Mouse (Mus musculus) limb, embryonic 15.5 days (tissue): ENCODE data around the gene Fam83e. TPM values are rescaled to one million over a fixed set of nuclear protein-coding genes. Genes with fewer than 3 reads are reported as not detected.

Experiments
- ATAC-seq: fragments of 200-750 bp; cut with Nextera tagmentation; 2 replicates; pipeline ENCODE4 v1.8.0; 2017; ENCODE audit warnings: low read depth, moderate TSS enrichment; ENCODE audit not compliant: insufficient number of reproducible peaks, low FRiP score, low TSS enrichment
- H3K27ac ChIP-seq: fragments of 300-500 bp; sonication (generic); 2 replicates; pipeline ENCODE4 v1.5.1; 2015; ENCODE audit warnings: moderate library complexity, mild to moderate bottlenecking, inconsistent platforms
- H3K27me3 ChIP-seq: fragments of 300-500 bp; sonication (generic); 2 replicates; pipeline ENCODE4 v1.6.1; 2015; ENCODE audit warnings: inconsistent platforms
- H3K36me3 ChIP-seq: fragments of 300-500 bp; sonication (generic); 2 replicates; pipeline ENCODE4 v1.6.1; 2015; ENCODE audit warnings: inconsistent platforms
- H3K4me1 ChIP-seq: fragments of 300-500 bp; sonication (generic); 2 replicates; pipeline ENCODE4 v1.6.1; 2015; ENCODE audit warnings: inconsistent platforms
- H3K4me2 ChIP-seq: fragments of 300-500 bp; sonication (generic); 2 replicates; pipeline ENCODE4 v1.6.1; 2015; ENCODE audit warnings: mild to moderate bottlenecking, inconsistent platforms
- H3K4me3 ChIP-seq: fragments of 300-500 bp; sonication (generic); 2 replicates; pipeline ENCODE4 v1.5.1; 2015; ENCODE audit warnings: mild to moderate bottlenecking, inconsistent platforms
- H3K9ac ChIP-seq: fragments of 300-500 bp; sonication (generic); 2 replicates; pipeline ENCODE4 v1.6.1; 2015; ENCODE audit warnings: inconsistent platforms
- H3K9me3 ChIP-seq: fragments of 300-500 bp; sonication (generic); 2 replicates; pipeline ENCODE4 v1.6.1; 2016; ENCODE audit warnings: inconsistent platforms
- WGBS: fragments of 180-500 bp; shearing (Covaris S2); methylation state at CpG from one replicate; pipeline ENCODE4 v1.1.7; 2015; 5-methylcytosine and 5-hydroxymethylcytosine counted together
- polyA plus RNA-seq: library from polyadenylated mRNA; unstranded; fragments of >200 nt; fragmentation: Nextera tagmentation; extraction: Ambion mirVana; gene quantifications from 2 replicates; pipeline ENCODE4 v1.2.1, GENCODE M21; 2015

The Fam83e gene
- polyA plus RNA-seq, 1 experiment from 2014 or later = 0.78 TPM

- no peak for ATAC-seq
- H3K9ac ChIP-seq = no peak overlapping the region
These were observed 17.4 kb upstream of the Fam83e start for GRCm38 (mm10) chr7:45703521-45704033.

GRCm38 (mm10) chr7:45704046-45704559, 16.9 kb upstream of the Fam83e start:
- Histone ChIP-seq H3K27ac (peak overlapping the region; percentile 85), H3K27me3 (peaks cover 16% of the 10 kb centered on the region), H3K36me3 (no peaks in the 10 kb centered on the region), H3K4me2 (peak overlapping the region; percentile 98), H3K4me1 (peaks cover 71% of the 10 kb centered on the region), H3K9ac (no peak overlapping the region), H3K9me3 (no peaks in the 10 kb centered on the region), H3K4me3 (peak overlapping the region; percentile 63)
- under 1% methylated on average over 13 of the region's 13 CpGs for whole genome bisulfite sequencing
- peak; percentile 30; the same call in 1 of the 2 replicates for ATAC-seq

More at GRCm38 (mm10) chr7:45703521-45704033, 17.4 kb upstream of the Fam83e start:
- Histone ChIP-seq H3K4me3 (peak overlapping the region; percentile 63), H3K9me3 (no peaks in the 10 kb centered on the region), H3K36me3 (no peaks in the 10 kb centered on the region), H3K4me2 (peak overlapping the region; percentile 98), H3K27me3 (peaks cover 21% of the 10 kb centered on the region), H3K27ac (peak overlapping the region; percentile 85), H3K4me1 (peaks cover 66% of the 10 kb centered on the region)
- 38% methylated on average over 12 of the region's 12 CpGs for WGBS

- Histone ChIP-seq H3K9ac (peak within 1 kb of the TSS; percentile 75), H3K36me3 (peaks cover 7% of the 10 kb centered on the region), H3K9me3 (no peaks in the 10 kb centered on the region), H3K27ac (peak within 1 kb of the TSS; percentile 91), H3K27me3 (peaks cover 8% of the 10 kb centered on the region), H3K4me2 (peak within 1 kb of the TSS; percentile 98), H3K4me1 (peaks cover 63% of the 10 kb centered on the region), H3K4me3 (peak within 1 kb of the TSS; percentile 63)
- under 1% methylated on average over 36 of the region's 36 CpGs for WGBS
- peak; percentile 93 for ATAC-seq
These were observed 16.1 kb upstream of the Fam83e start, which contains the start of gene Dbp for GRCm38 (mm10) chr7:45704730-45705442. Gene Dbp, plus strand, starts transcription at chr7:45705088.

GRCm38 (mm10) chr7:45705443-45705864, 15.6 kb upstream of the Fam83e start:
- Histone ChIP-seq H3K27ac (peak overlapping the region; percentile 91), H3K36me3 (peaks cover 12% of the 10 kb centered on the region), H3K9ac (peak overlapping the region; percentile 75; the same call in 1 of the 2 replicates), H3K27me3 (peaks cover 2% of the 10 kb centered on the region), H3K9me3 (no peaks in the 10 kb centered on the region), H3K4me1 (peaks cover 58% of the 10 kb centered on the region), H3K4me2 (peak overlapping the region; percentile 98), H3K4me3 (peak overlapping the region; percentile 63)
- WGBS = 0% methylated on average over 21 of the region's 21 CpGs
- ATAC-seq = no peak

- Histone ChIP-seq H3K4me1 (peaks cover 55% of the 10 kb centered on the region), H3K4me3 (peak overlapping the region; percentile 63), H3K36me3 (peaks cover 16% of the 10 kb centered on the region), H3K27me3 (no peaks in the 10 kb centered on the region), H3K9me3 (no peaks in the 10 kb centered on the region), H3K4me2 (peak overlapping the region; percentile 98), H3K27ac (peak overlapping the region; percentile 91), H3K9ac (peak overlapping the region; percentile 75)
- ATAC-seq = no peak
- WGBS = 3% methylated on average over 7 of the region's 7 CpGs
These were observed 15.1 kb upstream of the Fam83e start for GRCm38 (mm10) chr7:45705873-45706281.

- peaks cover 48% of the 10 kb centered on the region for H3K4me1 ChIP-seq
- ATAC-seq = no peak
- H3K4me2 ChIP-seq = peak overlapping the region; percentile 98
- peak overlapping the region; percentile 75 for H3K9ac ChIP-seq
- H3K27ac ChIP-seq = peak overlapping the region; percentile 91
- no peaks in the 10 kb centered on the region for H3K9me3 ChIP-seq
- H3K4me3 ChIP-seq = peak overlapping the region; percentile 63
- H3K36me3 ChIP-seq = peaks cover 25% of the 10 kb centered on the region
- 1% methylated on average over 39 of the region's 45 CpGs for WGBS
- no peaks in the 10 kb centered on the region for H3K27me3 ChIP-seq
These were observed 14.2 kb upstream of the Fam83e start for GRCm38 (mm10) chr7:45706721-45707241.

GRCm38 (mm10) chr7:45707375-45707967, 13.5 kb upstream of the Fam83e start:
- Histone ChIP-seq H3K4me1 (peaks cover 51% of the 10 kb centered on the region), H3K9ac (no peak overlapping the region), H3K36me3 (peaks cover 32% of the 10 kb centered on the region), H3K27ac (peak overlapping the region; percentile 91), H3K4me3 (peak overlapping the region; percentile 63), H3K9me3 (no peaks in the 10 kb centered on the region), H3K4me2 (peak overlapping the region; percentile 98), H3K27me3 (no peaks in the 10 kb centered on the region)
- under 1% methylated on average over 27 of the region's 27 CpGs for WGBS
- ATAC-seq = no peak

GRCm38 (mm10) chr7:45708221-45708761, 12.7 kb upstream of the Fam83e start:
- Histone ChIP-seq H3K9me3 (no peaks in the 10 kb centered on the region), H3K36me3 (peaks cover 40% of the 10 kb centered on the region), H3K4me2 (peak overlapping the region; percentile 98), H3K27ac (peak overlapping the region; percentile 91; the same call in 1 of the 2 replicates), H3K4me3 (peak overlapping the region; percentile 63; the same call in 1 of the 2 replicates), H3K9ac (no peak overlapping the region), H3K27me3 (no peaks in the 10 kb centered on the region), H3K4me1 (peaks cover 56% of the 10 kb centered on the region)
- no peak for ATAC-seq
- WGBS = 24% methylated on average over 13 of the region's 13 CpGs

- H3K36me3 ChIP-seq = peaks cover 45% of the 10 kb centered on the region
- H3K9me3 ChIP-seq = no peaks in the 10 kb centered on the region
- H3K27me3 ChIP-seq = no peaks in the 10 kb centered on the region
- no peak for ATAC-seq
- 54% methylated on average over 6 of the region's 6 CpGs for WGBS
- no peak overlapping the region for H3K9ac ChIP-seq
- no peak overlapping the region for H3K4me2 ChIP-seq
- peaks cover 55% of the 10 kb centered on the region for H3K4me1 ChIP-seq
- no peak overlapping the region for H3K27ac ChIP-seq
- H3K4me3 ChIP-seq = no peak overlapping the region
These were observed 12.0 kb upstream of the Fam83e start for GRCm38 (mm10) chr7:45709036-45709435.

GRCm38 (mm10) chr7:45709677-45710355, 11.2 kb upstream of the Fam83e start:
- Histone ChIP-seq H3K4me2 (no peak overlapping the region), H3K9me3 (no peaks in the 10 kb centered on the region), H3K4me3 (no peak overlapping the region), H3K36me3 (peaks cover 45% of the 10 kb centered on the region), H3K27ac (no peak overlapping the region), H3K4me1 (peaks cover 61% of the 10 kb centered on the region), H3K9ac (no peak overlapping the region), H3K27me3 (no peaks in the 10 kb centered on the region)
- no peak for ATAC-seq
- 81% methylated on average over 14 of the region's 14 CpGs for WGBS
